Mouse (Mus musculus) embryo, embryonic 10 days (tissue): Measurements from ENCODE around the gene Twf1.

Experiments used
- DNase-seq: peaks from one replicate; pipeline ENCODE4 v3.0.0-alpha.2; 2015; ENCODE audit warnings: low spot score

Gene Twf1

GRCm38 (mm10) chr15:94572746-94573145, 16.9 kb downstream of the Twf1 start:
- DNase-seq = no peak

GRCm38 (mm10) chr15:94571501-94571900, 18.2 kb downstream of the Twf1 start:
- DNase-seq = no peak

- DNase-seq = no peak
Observed at GRCm38 (mm10) chr15:94568496-94569182, 21.1 kb downstream of the Twf1 start.

- DNase-seq = no peak
Observed at GRCm38 (mm10) chr15:94565854-94566253, 23.8 kb downstream of the Twf1 start.

- no peak for DNase-seq
Observed at GRCm38 (mm10) chr15:94564909-94565308, 24.8 kb downstream of the Twf1 start.

- no peak for DNase-seq
Observed at GRCm38 (mm10) chr15:94558895-94559656, 30.6 kb downstream of the Twf1 start.

- peak; percentile 94 for DNase-seq
Observed at GRCm38 (mm10) chr15:94557442-94557841, 32.2 kb downstream of the Twf1 start.

- no peak for DNase-seq
Observed at GRCm38 (mm10) chr15:94553536-94553935, 36.2 kb downstream of the Twf1 start.

GRCm38 (mm10) chr15:94544844-94545243, 44.8 kb downstream of the Twf1 start:
- DNase-seq = no peak

- no peak for DNase-seq
Observed at GRCm38 (mm10) chr15:94544052-94544636, 45.5 kb downstream of the Twf1 start.

GRCm38 (mm10) chr15:94543409-94544051, 46.2 kb downstream of the Twf1 start, which contains the start of the genes Pus7l and Irak4:
Pus7l (minus strand) TSS chr15:94543547.
Irak4 (plus strand) TSS chr15:94543643.
- DNase-seq = peak; percentile 98

- DNase-seq = no peak
Observed at GRCm38 (mm10) chr15:94542567-94543408, 46.9 kb downstream of the Twf1 start.

GRCm38 (mm10) chr15:94539296-94539695, 50.4 kb downstream of the Twf1 start:
- no peak for DNase-seq

GRCm38 (mm10) chr15:94535521-94535920, 54.2 kb downstream of the Twf1 start:
- no peak for DNase-seq

GRCm38 (mm10) chr15:94532956-94533355, 56.7 kb downstream of the Twf1 start:
- no peak for DNase-seq

- no peak for DNase-seq
Observed at GRCm38 (mm10) chr15:94532306-94532705, 57.4 kb downstream of the Twf1 start.

- no peak for DNase-seq
Observed at GRCm38 (mm10) chr15:94530519-94530918, 59.2 kb downstream of the Twf1 start.
